14 mouse cellular contexts compared by ENCODE assay signal in genomic region chr3:138097718-138098117, GRCm38 (mm10). TPM values are rescaled to one million over a fixed set of nuclear protein-coding genes. Genes with fewer than 3 reads are reported as not detected.
DNase-seq lines count a peak whose midpoint lies in the region; ATAC-seq lines count a peak whose summit lies in the region.
"Had no signal": no experiment of that assay in that cellular context is flagged by ENCODE, and none has a peak within 500 bp of the region (broad histone marks: within the 10 kb centered on the region; RNA-seq: fewer than 3 reads in every experiment).

No protein-coding gene starts in this region.

- H3K27me3 ChIP-seq in forebrain, embryonic 15.5 days, result no peaks in the 10 kb centered on the region
- no peaks in the 10 kb centered on the region for H3K27me3 ChIP-seq in forebrain, embryonic 13.5 days
- H3K27me3 ChIP-seq in hindbrain, embryonic 10.5 days (ENCODE audit: insufficient read depth, poor library complexity, severe bottlenecking), result no peaks in the 10 kb centered on the region
- no peaks in the 10 kb centered on the region for H3K27me3 ChIP-seq in hindbrain, embryonic 11.5 days (ENCODE audit: control insufficient read depth, insufficient read depth, low read length)
- no peaks in the 10 kb centered on the region for H3K27me3 ChIP-seq in lung, embryonic 16.5 days (ENCODE audit: control insufficient read depth, insufficient read depth, low read depth, low read length)
- H3K27me3 ChIP-seq in midbrain, embryonic 15.5 days (replicated peaks), result no peaks in the 10 kb centered on the region
- H3K27me3 ChIP-seq: neural tube, embryonic 12.5 days had no signal

- 0 out of 2 replicates have a peak, but pooled peaks have one; percentile 33 for ATAC-seq in forebrain, embryonic 15.5 days (replicated peaks)
- no peak for ATAC-seq in forebrain, embryonic 13.5 days
- no peak for ATAC-seq in hindbrain, embryonic 11.5 days (ENCODE audit: low FRiP score)
- ATAC-seq in lung, embryonic 16.5 days (ENCODE audit: low read depth), result peak; percentile 51
- peak; percentile 37 for ATAC-seq in midbrain, embryonic 15.5 days (replicated peaks)
- ATAC-seq: liver, postnatal 0 days had no signal

- 74% methylated on average over 1 of the region's 1 CpGs for WGBS in forebrain, embryonic 15.5 days
- WGBS in forebrain, embryonic 13.5 days, result 64% methylated on average over 1 of the region's 1 CpGs
- 78% methylated on average over 1 of the region's 1 CpGs for WGBS in hindbrain, embryonic 10.5 days
- WGBS in hindbrain, embryonic 11.5 days, result 72% methylated on average over 1 of the region's 1 CpGs
- 55% methylated on average over 1 of the region's 1 CpGs for WGBS in lung, embryonic 16.5 days
- WGBS in midbrain, embryonic 15.5 days, result 73% methylated on average over 1 of the region's 1 CpGs

- H3K4me1 ChIP-seq in forebrain, embryonic 15.5 days, result peaks cover 20% of the 10 kb centered on the region
- H3K4me1 ChIP-seq in forebrain, embryonic 13.5 days, result no peaks in the 10 kb centered on the region
- peaks cover 12% of the 10 kb centered on the region; the same call in 1 of the 2 replicates for H3K4me1 ChIP-seq in hindbrain, embryonic 10.5 days (replicated peaks)
- no peaks in the 10 kb centered on the region for H3K4me1 ChIP-seq in hindbrain, embryonic 11.5 days (replicated peaks; ENCODE audit: control insufficient read depth, insufficient read depth, low read length)
- peaks cover 10% of the 10 kb centered on the region for H3K4me1 ChIP-seq in lung, embryonic 16.5 days (replicated peaks; ENCODE audit: control insufficient read depth, insufficient read depth, low read length)
- no peaks in the 10 kb centered on the region for H3K4me1 ChIP-seq in midbrain, embryonic 15.5 days
- H3K4me1 ChIP-seq: neural tube, embryonic 12.5 days had no signal

- H3K27ac ChIP-seq in forebrain, embryonic 15.5 days (replicated peaks), result no peak overlapping the region
- H3K27ac ChIP-seq in forebrain, embryonic 13.5 days, result no peak overlapping the region
- 0 out of 2 replicates have a peak overlapping the region, but pooled peaks have one; percentile 5 for H3K27ac ChIP-seq in hindbrain, embryonic 10.5 days
- no peak overlapping the region for H3K27ac ChIP-seq in hindbrain, embryonic 11.5 days (ENCODE audit: low read depth, low read length)
- no peak overlapping the region for H3K27ac ChIP-seq in lung, embryonic 16.5 days (ENCODE audit: low read length)
- no peak overlapping the region for H3K27ac ChIP-seq in midbrain, embryonic 15.5 days
- H3K27ac ChIP-seq: neural tube, embryonic 12.5 days had no signal

- no peak for DNase-seq in hindbrain, embryonic 10.5 days (ENCODE audit: low spot score)
- no peak for DNase-seq in hindbrain, embryonic 11.5 days (ENCODE audit: low spot score)
- DNase-seq in lung, postnatal 10 days, result no peak
- DNase-seq in T-cell, adult 2 months (ENCODE audit: low spot score), result no peak
- DNase-seq: cerebellum, postnatal 36 days; kidney, postnatal 14 days; left cerebral cortex, postnatal 4 days; liver, postnatal 0 days had no signal

- H3K9ac ChIP-seq in forebrain, embryonic 15.5 days (replicated peaks), result no peak overlapping the region
- H3K9ac ChIP-seq in forebrain, embryonic 13.5 days, result no peak overlapping the region
- no peak overlapping the region for H3K9ac ChIP-seq in hindbrain, embryonic 11.5 days (ENCODE audit: low read depth, low read length)
- no peak overlapping the region for H3K9ac ChIP-seq in lung, embryonic 16.5 days (ENCODE audit: low read length)
- H3K9ac ChIP-seq in midbrain, embryonic 15.5 days, result no peak overlapping the region
- H3K9ac ChIP-seq: liver, postnatal 0 days; neural tube, embryonic 12.5 days had no signal

- no peaks in the 10 kb centered on the region for H3K9me3 ChIP-seq in forebrain, embryonic 15.5 days
- no peaks in the 10 kb centered on the region for H3K9me3 ChIP-seq in forebrain, embryonic 13.5 days (replicated peaks)
- no peaks in the 10 kb centered on the region for H3K9me3 ChIP-seq in hindbrain, embryonic 10.5 days
- H3K9me3 ChIP-seq in hindbrain, embryonic 11.5 days (ENCODE audit: control insufficient read depth, low read length), result no peaks in the 10 kb centered on the region
- H3K9me3 ChIP-seq in lung, embryonic 16.5 days (ENCODE audit: control insufficient read depth, low read length), result no peaks in the 10 kb centered on the region
- H3K9me3 ChIP-seq in midbrain, embryonic 15.5 days, result no peaks in the 10 kb centered on the region
- H3K9me3 ChIP-seq: neural tube, embryonic 12.5 days had no signal

- H3K4me3 ChIP-seq in forebrain, embryonic 15.5 days, result no peak overlapping the region
- H3K4me3 ChIP-seq in forebrain, embryonic 13.5 days, result no peak overlapping the region
- no peak overlapping the region for H3K4me3 ChIP-seq in hindbrain, embryonic 10.5 days
- H3K4me3 ChIP-seq in hindbrain, embryonic 11.5 days (ENCODE audit: low read depth, low read length), result no peak overlapping the region
- no peak overlapping the region for H3K4me3 ChIP-seq in lung, embryonic 16.5 days (ENCODE audit: low read length)
- no peak overlapping the region for H3K4me3 ChIP-seq in midbrain, embryonic 15.5 days
- H3K4me3 ChIP-seq: neural tube, embryonic 12.5 days had no signal

- H3K36me3 ChIP-seq in forebrain, embryonic 15.5 days, result no peaks in the 10 kb centered on the region
- 0 out of 2 replicates have a peak, but pooled peaks cover 6% of the 10 kb centered on the region for H3K36me3 ChIP-seq in forebrain, embryonic 13.5 days (ENCODE audit: poor library complexity, severe bottlenecking)
- 0 out of 2 replicates have a peak, but pooled peaks cover 5% of the 10 kb centered on the region for H3K36me3 ChIP-seq in hindbrain, embryonic 10.5 days
- H3K36me3 ChIP-seq in hindbrain, embryonic 11.5 days (ENCODE audit: control insufficient read depth, insufficient read depth, low read length), result no peaks in the 10 kb centered on the region
- H3K36me3 ChIP-seq in lung, embryonic 16.5 days (ENCODE audit: control insufficient read depth, insufficient read depth, low read length), result no peaks in the 10 kb centered on the region
- no peaks in the 10 kb centered on the region for H3K36me3 ChIP-seq in midbrain, embryonic 15.5 days (replicated peaks)
- H3K36me3 ChIP-seq: neural tube, embryonic 12.5 days had no signal

- H3K4me2 ChIP-seq in forebrain, embryonic 15.5 days (replicated peaks), result no peak overlapping the region
- H3K4me2 ChIP-seq in forebrain, embryonic 13.5 days, result no peak overlapping the region
- H3K4me2 ChIP-seq in hindbrain, embryonic 11.5 days (replicated peaks; ENCODE audit: low read depth, low read length), result no peak overlapping the region
- H3K4me2 ChIP-seq in lung, embryonic 16.5 days (ENCODE audit: low read depth, low read length), result no peak overlapping the region
- no peak overlapping the region for H3K4me2 ChIP-seq in midbrain, embryonic 15.5 days
- H3K4me2 ChIP-seq: neural tube, embryonic 12.5 days had no signal

RNA-seq across cellular contexts. Expression of gene Gm5105, which starts 30.5 kb away (rescaled TPM):
- polyA plus RNA-seq in forebrain, embryonic 15.5 days (2015; fragmentation: Nextera tagmentation; extraction: Ambion mirVana), result 0.15 TPM in 1 of 2 replicates, not detected in the other
- polyA plus RNA-seq in forebrain, embryonic 13.5 days (2015; fragmentation: Nextera tagmentation; extraction: Ambion mirVana), result not detected in 2 replicates
- not detected in 2 replicates for polyA plus RNA-seq in hindbrain, embryonic 10.5 days (2016; fragmentation: Nextera tagmentation; extraction: Ambion mirVana)
- not detected in 2 replicates for polyA plus RNA-seq in hindbrain, embryonic 11.5 days (2014; fragmentation: Nextera tagmentation; extraction: Ambion mirVana)
- 0.11 TPM in 1 of 2 replicates, not detected in the other for polyA plus RNA-seq in lung, embryonic 16.5 days (2015; fragmentation: Nextera tagmentation; extraction: Ambion mirVana)
- 0.11 and 0.12 TPM in 2 replicates for polyA plus RNA-seq in midbrain, embryonic 15.5 days (2015; fragmentation: Nextera tagmentation; extraction: Ambion mirVana)
- polyA plus RNA-seq: activated CD4-positive, CD25-positive, alpha-beta regulatory T cell, adult 4 months; liver, postnatal 0 days; neural tube, embryonic 12.5 days had no signal

RNA-seq across cellular contexts. Expression of gene 1110002E22Rik, which starts 32.9 kb away (rescaled TPM):
- 0.14 and 0.22 TPM in 2 replicates for polyA plus RNA-seq in forebrain, embryonic 15.5 days (2015; fragmentation: Nextera tagmentation; extraction: Ambion mirVana)
- 0.05 and 0.08 TPM in 2 replicates for polyA plus RNA-seq in forebrain, embryonic 13.5 days (2015; fragmentation: Nextera tagmentation; extraction: Ambion mirVana)
- 0.04 and 0.18 TPM in 2 replicates for polyA plus RNA-seq in hindbrain, embryonic 10.5 days (2016; fragmentation: Nextera tagmentation; extraction: Ambion mirVana)
- polyA plus RNA-seq in hindbrain, embryonic 11.5 days (2014; fragmentation: Nextera tagmentation; extraction: Ambion mirVana), result 0.17 and 0.20 TPM in 2 replicates
- 0.65 and 0.88 TPM in 2 replicates for polyA plus RNA-seq in lung, embryonic 16.5 days (2015; fragmentation: Nextera tagmentation; extraction: Ambion mirVana)
- 0.09 and 0.26 TPM in 2 replicates for polyA plus RNA-seq in midbrain, embryonic 15.5 days (2015; fragmentation: Nextera tagmentation; extraction: Ambion mirVana)
- polyA plus RNA-seq: activated CD4-positive, CD25-positive, alpha-beta regulatory T cell, adult 4 months had no signal

RNA-seq across cellular contexts. Expression of gene Trmt10a, which starts 45.5 kb away (rescaled TPM):
- 7.0 and 7.5 TPM in 2 replicates for polyA plus RNA-seq in forebrain, embryonic 15.5 days (2015; fragmentation: Nextera tagmentation; extraction: Ambion mirVana)
- 8.7 and 9.9 TPM in 2 replicates for polyA plus RNA-seq in forebrain, embryonic 13.5 days (2015; fragmentation: Nextera tagmentation; extraction: Ambion mirVana)
- polyA plus RNA-seq in hindbrain, embryonic 10.5 days (2016; fragmentation: Nextera tagmentation; extraction: Ambion mirVana), result 12.5 and 15.1 TPM in 2 replicates
- 12.4 and 17.0 TPM in 2 replicates for polyA plus RNA-seq in hindbrain, embryonic 11.5 days (2014; fragmentation: Nextera tagmentation; extraction: Ambion mirVana)
- 9.9 and 11.4 TPM in 2 replicates for polyA plus RNA-seq in lung, embryonic 16.5 days (2015; fragmentation: Nextera tagmentation; extraction: Ambion mirVana)
- 6.5 and 7.3 TPM in 2 replicates for polyA plus RNA-seq in midbrain, embryonic 15.5 days (2015; fragmentation: Nextera tagmentation; extraction: Ambion mirVana)

RNA-seq across cellular contexts. Expression of gene Mttp, which starts 47.0 kb away (rescaled TPM):
- 8.6 and 8.7 TPM in 2 replicates for polyA plus RNA-seq in forebrain, embryonic 15.5 days (2015; fragmentation: Nextera tagmentation; extraction: Ambion mirVana)
- polyA plus RNA-seq in forebrain, embryonic 13.5 days (2015; fragmentation: Nextera tagmentation; extraction: Ambion mirVana), result 10.2 and 11.6 TPM in 2 replicates
- 9.2 and 9.9 TPM in 2 replicates for polyA plus RNA-seq in hindbrain, embryonic 10.5 days (2016; fragmentation: Nextera tagmentation; extraction: Ambion mirVana)
- 10.2 and 13.4 TPM in 2 replicates for polyA plus RNA-seq in hindbrain, embryonic 11.5 days (2014; fragmentation: Nextera tagmentation; extraction: Ambion mirVana)
- polyA plus RNA-seq in lung, embryonic 16.5 days (2015; fragmentation: Nextera tagmentation; extraction: Ambion mirVana), result 8.6 and 9.1 TPM in 2 replicates
- polyA plus RNA-seq in midbrain, embryonic 15.5 days (2015; fragmentation: Nextera tagmentation; extraction: Ambion mirVana), result 8.3 and 10.9 TPM in 2 replicates

Comparison
In these comparisons a context has a peak if more than half of its experiments do, and no peak if none do; other contexts are left out.
1. ATAC-seq: peak in forebrain, embryonic 15.5 days (single experiment), lung, embryonic 16.5 days (single experiment) and midbrain, embryonic 15.5 days (single experiment); none in forebrain, embryonic 13.5 days (single experiment) and hindbrain, embryonic 11.5 days (single experiment).